Mouse (Mus musculus): Measurements from ENCODE around the gene Cenpq. TPM values are rescaled to one million over a fixed set of nuclear protein-coding genes. Genes with fewer than 3 reads are reported as not detected.

Gene Cenpq
- polyA plus RNA-seq (2014; fragmentation: Nextera tagmentation; extraction: Ambion mirVana), result 22.6 and 23.9 TPM in 2 replicates

- WGBS, result under 1% methylated on average over 50 of the region's 50 CpGs
- Histone ChIP-seq H3K4me3 (ENCODE audit: low read depth, low read length) (peak within 1 kb of the TSS; percentile 80), H3K4me2 (ENCODE audit: low read length) (peak within 1 kb of the TSS; percentile 73), H3K27me3 (replicated peaks; ENCODE audit: control insufficient read depth, insufficient read depth, low read length) (no peaks in the 10 kb centered on the region), H3K27ac (ENCODE audit: low read depth) (peak within 1 kb of the TSS; percentile 94), H3K36me3 (ENCODE audit: control insufficient read depth, insufficient read depth, low read length) (peaks cover 20% of the 10 kb centered on the region), H3K9ac (ENCODE audit: low read length) (peak within 1 kb of the TSS; percentile 70), H3K9me3 (ENCODE audit: control insufficient read depth, low read length) (no peaks in the 10 kb centered on the region), H3K4me1 (replicated peaks; ENCODE audit: control insufficient read depth, insufficient read depth, low read length) (peaks cover 5% of the 10 kb centered on the region; the same call in 1 of the 2 replicates)
- ATAC-seq (replicated peaks; ENCODE audit: low FRiP score, low TSS enrichment, low read depth) (peak; percentile 100), DNase-seq (ENCODE audit: low spot score) (peak; percentile 98)
Measured at GRCm38 (mm10) chr17:40934420-40935231, at the start of gene Cenpq, which contains the start of gene Mut. Gene Cenpq (minus strand): TSS chr17:40935047. Gene Mut (plus strand): TSS chr17:40934685.

GRCm38 (mm10) chr17:40977914-40978313 is 43.1 kb upstream of the Cenpq start:
- Histone ChIP-seq H3K9me3 (ENCODE audit: control insufficient read depth, low read length) (no peaks in the 10 kb centered on the region), H3K4me3 (ENCODE audit: low read depth, low read length) (no peak overlapping the region), H3K27me3 (replicated peaks; ENCODE audit: control insufficient read depth, insufficient read depth, low read length) (no peaks in the 10 kb centered on the region), H3K4me2 (ENCODE audit: low read length) (no peak overlapping the region), H3K36me3 (ENCODE audit: control insufficient read depth, insufficient read depth, low read length) (no peaks in the 10 kb centered on the region), H3K9ac (ENCODE audit: low read length) (no peak overlapping the region), H3K27ac (ENCODE audit: low read depth) (no peak overlapping the region), H3K4me1 (replicated peaks; ENCODE audit: control insufficient read depth, insufficient read depth, low read length) (no peaks in the 10 kb centered on the region)
- ATAC-seq (replicated peaks; ENCODE audit: low FRiP score, low TSS enrichment, low read depth), result no peak
- DNase-seq (ENCODE audit: low spot score), result no peak
- 79% methylated on average over 11 of the region's 11 CpGs for WGBS

- DNase-seq (ENCODE audit: low spot score) (no peak), ATAC-seq (replicated peaks; ENCODE audit: low FRiP score, low TSS enrichment, low read depth) (no peak)
- Histone ChIP-seq H3K4me1 (replicated peaks; ENCODE audit: control insufficient read depth, insufficient read depth, low read length) (no peaks in the 10 kb centered on the region), H3K27ac (ENCODE audit: low read depth) (no peak overlapping the region), H3K36me3 (ENCODE audit: control insufficient read depth, insufficient read depth, low read length) (peaks cover 37% of the 10 kb centered on the region), H3K9me3 (ENCODE audit: control insufficient read depth, low read length) (no peaks in the 10 kb centered on the region), H3K9ac (ENCODE audit: low read length) (no peak overlapping the region), H3K4me3 (ENCODE audit: low read depth, low read length) (no peak overlapping the region), H3K27me3 (replicated peaks; ENCODE audit: control insufficient read depth, insufficient read depth, low read length) (no peaks in the 10 kb centered on the region), H3K4me2 (ENCODE audit: low read length) (no peak overlapping the region)
- 85% methylated on average over 3 of the region's 3 CpGs for WGBS
Measured at GRCm38 (mm10) chr17:40948518-40948917, 13.7 kb upstream of the Cenpq start.

- peaks cover 5% of the 10 kb centered on the region; the same call in 1 of the 2 replicates for H3K4me1 ChIP-seq (replicated peaks; ENCODE audit: control insufficient read depth, insufficient read depth, low read length)
- ATAC-seq (replicated peaks; ENCODE audit: low FRiP score, low TSS enrichment, low read depth) (peak; percentile 34; the same call in 1 of the 2 replicates), DNase-seq (ENCODE audit: low spot score) (no peak)
- H3K36me3 ChIP-seq (ENCODE audit: control insufficient read depth, insufficient read depth, low read length), result peaks cover 20% of the 10 kb centered on the region
- peak overlapping the region; percentile 80 for H3K4me3 ChIP-seq (ENCODE audit: low read depth, low read length)
- no peaks in the 10 kb centered on the region for H3K27me3 ChIP-seq (replicated peaks; ENCODE audit: control insufficient read depth, insufficient read depth, low read length)
- WGBS, result under 1% methylated on average over 14 of the region's 14 CpGs
- peak overlapping the region; percentile 70 for H3K9ac ChIP-seq (ENCODE audit: low read length)
- peak overlapping the region; percentile 73 for H3K4me2 ChIP-seq (ENCODE audit: low read length)
- H3K9me3 ChIP-seq (ENCODE audit: control insufficient read depth, low read length), result no peaks in the 10 kb centered on the region
- H3K27ac ChIP-seq (ENCODE audit: low read depth), result peak overlapping the region; percentile 19; the same call in 1 of the 2 replicates
Measured at GRCm38 (mm10) chr17:40933985-40934384, 862 bp downstream of the Cenpq start.

GRCm38 (mm10) chr17:40915499-40915898 is 19.3 kb downstream of the Cenpq start:
- Histone ChIP-seq H3K27me3 (replicated peaks; ENCODE audit: control insufficient read depth, insufficient read depth, low read length) (no peaks in the 10 kb centered on the region), H3K27ac (ENCODE audit: low read depth) (no peak overlapping the region), H3K4me2 (ENCODE audit: low read length) (no peak overlapping the region), H3K4me3 (ENCODE audit: low read depth, low read length) (no peak overlapping the region), H3K4me1 (replicated peaks; ENCODE audit: control insufficient read depth, insufficient read depth, low read length) (no peaks in the 10 kb centered on the region), H3K9me3 (ENCODE audit: control insufficient read depth, low read length) (no peaks in the 10 kb centered on the region), H3K36me3 (ENCODE audit: control insufficient read depth, insufficient read depth, low read length) (no peaks in the 10 kb centered on the region), H3K9ac (ENCODE audit: low read length) (no peak overlapping the region)
- whole genome bisulfite sequencing, result 96% methylated on average over 1 of the region's 2 CpGs
- DNase-seq (ENCODE audit: low spot score) (no peak), ATAC-seq (replicated peaks; ENCODE audit: low FRiP score, low TSS enrichment, low read depth) (no peak)

- Histone ChIP-seq H3K36me3 (ENCODE audit: control insufficient read depth, insufficient read depth, low read length) (no peaks in the 10 kb centered on the region), H3K27me3 (replicated peaks; ENCODE audit: control insufficient read depth, insufficient read depth, low read length) (no peaks in the 10 kb centered on the region), H3K9ac (ENCODE audit: low read length) (no peak within 1 kb of the TSS), H3K4me2 (ENCODE audit: low read length) (no peak within 1 kb of the TSS), H3K4me1 (replicated peaks; ENCODE audit: control insufficient read depth, insufficient read depth, low read length) (no peaks in the 10 kb centered on the region), H3K4me3 (ENCODE audit: low read depth, low read length) (no peak within 1 kb of the TSS), H3K27ac (ENCODE audit: low read depth) (no peak within 1 kb of the TSS), H3K9me3 (ENCODE audit: control insufficient read depth, low read length) (no peaks in the 10 kb centered on the region)
- no peak for ATAC-seq (replicated peaks; ENCODE audit: low FRiP score, low TSS enrichment, low read depth)
- no peak for DNase-seq (ENCODE audit: low spot score)
- WGBS, result 91% methylated on average over 2 of the region's 2 CpGs
Measured at GRCm38 (mm10) chr17:40914250-40914649, 20.6 kb downstream of the Cenpq start, which contains the start of gene Glyatl3. Gene Glyatl3 (minus strand): TSS chr17:40914350.

GRCm38 (mm10) chr17:40904721-40905154 is 30.1 kb downstream of the Cenpq start:
- WGBS, result 9% methylated on average over 14 of the region's 14 CpGs
- ATAC-seq (replicated peaks; ENCODE audit: low FRiP score, low TSS enrichment, low read depth), result no peak
- Histone ChIP-seq H3K4me3 (ENCODE audit: low read depth, low read length) (no peak overlapping the region), H3K27ac (ENCODE audit: low read depth) (no peak overlapping the region), H3K9ac (ENCODE audit: low read length) (no peak overlapping the region), H3K9me3 (ENCODE audit: control insufficient read depth, low read length) (no peaks in the 10 kb centered on the region), H3K4me2 (ENCODE audit: low read length) (peak overlapping the region; percentile 33), H3K27me3 (replicated peaks; ENCODE audit: control insufficient read depth, insufficient read depth, low read length) (no peaks in the 10 kb centered on the region), H3K36me3 (ENCODE audit: control insufficient read depth, insufficient read depth, low read length) (no peaks in the 10 kb centered on the region), H3K4me1 (replicated peaks; ENCODE audit: control insufficient read depth, insufficient read depth, low read length) (no peaks in the 10 kb centered on the region)
- DNase-seq (ENCODE audit: low spot score), result no peak

- no peak for DNase-seq (ENCODE audit: low spot score)
Measured at GRCm38 (mm10) chr17:40904056-40904597, 30.7 kb downstream of the Cenpq start.

More at GRCm38 (mm10) chr17:40904056-40904597, 30.7 kb downstream of the Cenpq start:
- H3K36me3 ChIP-seq (ENCODE audit: control insufficient read depth, insufficient read depth, low read length), result no peaks in the 10 kb centered on the region
- no peaks in the 10 kb centered on the region for H3K4me1 ChIP-seq (replicated peaks; ENCODE audit: control insufficient read depth, insufficient read depth, low read length)
- peak overlapping the region; percentile 33 for H3K4me2 ChIP-seq (ENCODE audit: low read length)
- H3K4me3 ChIP-seq (ENCODE audit: low read depth, low read length), result no peak overlapping the region
- no peak overlapping the region for H3K27ac ChIP-seq (ENCODE audit: low read depth)
- H3K27me3 ChIP-seq (replicated peaks; ENCODE audit: control insufficient read depth, insufficient read depth, low read length), result no peaks in the 10 kb centered on the region
- H3K9me3 ChIP-seq (ENCODE audit: control insufficient read depth, low read length), result no peaks in the 10 kb centered on the region
- ATAC-seq (replicated peaks; ENCODE audit: low FRiP score, low TSS enrichment, low read depth), result no peak
- no peak overlapping the region for H3K9ac ChIP-seq (ENCODE audit: low read length)
- 8% methylated on average over 11 of the region's 11 CpGs for WGBS

All from intestine, embryonic 14.5 days (tissue).